Mouse (Mus musculus): ENCODE measurements around the gene Arfip2.

The Arfip2 gene

GRCm38 (mm10) chr7:105640233-105640893 lies at the start of gene Arfip2, which contains the start of gene Gm45799:
Arfip2 (minus strand) TSS chr7:105640416.
Gm45799 (plus strand) TSS chr7:105640552.
- peak; percentile 86 for DNase-seq (ENCODE audit: low spot score)

- DNase-seq (ENCODE audit: low spot score) = no peak
Measured at GRCm38 (mm10) chr7:105685541-105686197, 45.5 kb upstream of the Arfip2 start.

DNA sequence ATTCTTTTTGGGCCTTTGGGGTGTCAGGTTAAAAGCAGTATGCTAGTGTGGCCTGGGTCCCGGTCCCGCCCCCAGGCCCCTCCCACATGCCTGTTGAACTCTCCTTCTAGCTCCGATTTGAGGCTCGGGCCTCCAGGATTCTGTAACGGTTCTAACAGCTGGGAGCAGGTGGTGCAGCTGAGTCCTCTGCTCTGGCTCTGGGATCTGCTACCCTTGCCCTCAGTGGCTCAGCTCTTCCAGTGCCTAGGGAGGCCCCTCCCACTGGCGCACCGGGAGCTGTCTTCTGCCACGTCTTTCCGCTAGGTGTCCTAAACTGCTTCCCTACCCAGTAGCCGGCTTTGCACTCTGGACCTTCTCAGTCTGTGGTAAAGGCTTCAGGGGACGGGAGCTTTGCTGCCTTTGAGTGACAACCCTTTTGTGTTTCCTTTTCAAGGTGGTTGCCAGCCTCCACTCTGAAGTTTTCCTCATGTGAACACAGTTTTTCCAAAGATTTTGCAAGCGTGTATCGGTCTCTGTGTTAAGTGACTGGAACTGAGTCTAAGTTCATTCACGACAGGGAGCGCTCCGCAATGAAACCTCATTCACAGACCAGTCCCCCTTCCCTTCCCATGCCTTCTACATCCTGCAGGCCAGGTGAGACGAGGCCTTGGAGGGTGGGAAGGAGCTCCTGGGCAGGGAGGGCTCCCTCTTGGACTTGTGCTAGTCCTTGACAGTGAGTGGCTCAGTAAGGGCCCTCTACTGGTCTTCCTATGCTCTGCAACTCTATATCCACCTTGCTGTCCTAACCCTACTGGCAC lies 10.6 kb upstream of the Arfip2 start, which contains the start of gene Dnhd1:
Gene Dnhd1 (plus strand): TSS at position 189 of the 797 bp plus-strand sequence.
- DNase-seq (ENCODE audit: low spot score) = peak; percentile 46

GRCm38 (mm10) chr7:105641936-105642335 lies 1.7 kb upstream of the Arfip2 start:
- no peak for DNase-seq (ENCODE audit: low spot score)

GRCm38 (mm10) chr7:105640894-105641255 lies 659 bp upstream of the Arfip2 start:
- peak; percentile 26 for DNase-seq (ENCODE audit: low spot score)

- no peak for DNase-seq (ENCODE audit: low spot score)
Measured at GRCm38 (mm10) chr7:105639756-105640155, 460 bp downstream of the Arfip2 start, which contains the start of gene Timm10b. Timm10b (plus strand) TSS chr7:105640056.

GRCm38 (mm10) chr7:105639304-105639703 lies 912 bp downstream of the Arfip2 start:
- no peak for DNase-seq (ENCODE audit: low spot score)

GRCm38 (mm10) chr7:105638776-105639175 lies 1.4 kb downstream of the Arfip2 start:
- DNase-seq (ENCODE audit: low spot score) = no peak

- no peak for DNase-seq (ENCODE audit: low spot score)
Measured at GRCm38 (mm10) chr7:105635726-105636125, 4.5 kb downstream of the Arfip2 start.

DNA sequence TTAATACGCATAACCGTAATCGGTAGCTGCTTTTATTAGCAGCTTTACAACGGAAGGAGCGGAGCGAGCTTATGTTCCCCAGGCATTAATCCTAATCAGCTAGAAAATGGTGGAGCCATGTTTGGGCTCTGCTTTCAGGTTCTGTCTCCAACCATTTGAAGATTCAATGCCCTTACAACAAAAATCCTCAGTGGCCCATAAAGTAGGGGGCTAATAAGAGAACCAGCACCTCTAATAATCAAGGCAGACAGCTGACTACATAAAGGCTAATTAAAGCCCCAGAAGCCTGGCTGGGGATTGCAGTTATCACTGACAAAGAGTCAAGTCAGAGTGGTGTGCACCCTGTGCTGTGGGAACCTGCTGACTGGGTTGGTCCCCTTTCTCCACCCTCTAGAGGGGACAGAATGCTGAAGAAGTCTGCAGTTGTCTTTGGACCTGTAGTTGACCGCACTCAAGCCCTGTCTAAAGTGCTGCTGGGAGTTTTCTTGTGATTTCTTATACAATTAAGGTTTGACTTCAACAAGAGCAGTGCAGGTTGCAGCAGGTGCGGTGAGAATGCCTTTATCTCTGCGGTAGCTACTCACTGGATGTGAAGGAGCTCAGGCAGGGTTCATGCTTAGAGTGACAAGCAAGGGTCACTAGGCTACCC lies 5.8 kb downstream of the Arfip2 start:
- DNase-seq (ENCODE audit: low spot score) = no peak

GRCm38 (mm10) chr7:105633801-105634135 lies 6.4 kb downstream of the Arfip2 start:
- DNase-seq (ENCODE audit: low spot score) = no peak

DNA sequence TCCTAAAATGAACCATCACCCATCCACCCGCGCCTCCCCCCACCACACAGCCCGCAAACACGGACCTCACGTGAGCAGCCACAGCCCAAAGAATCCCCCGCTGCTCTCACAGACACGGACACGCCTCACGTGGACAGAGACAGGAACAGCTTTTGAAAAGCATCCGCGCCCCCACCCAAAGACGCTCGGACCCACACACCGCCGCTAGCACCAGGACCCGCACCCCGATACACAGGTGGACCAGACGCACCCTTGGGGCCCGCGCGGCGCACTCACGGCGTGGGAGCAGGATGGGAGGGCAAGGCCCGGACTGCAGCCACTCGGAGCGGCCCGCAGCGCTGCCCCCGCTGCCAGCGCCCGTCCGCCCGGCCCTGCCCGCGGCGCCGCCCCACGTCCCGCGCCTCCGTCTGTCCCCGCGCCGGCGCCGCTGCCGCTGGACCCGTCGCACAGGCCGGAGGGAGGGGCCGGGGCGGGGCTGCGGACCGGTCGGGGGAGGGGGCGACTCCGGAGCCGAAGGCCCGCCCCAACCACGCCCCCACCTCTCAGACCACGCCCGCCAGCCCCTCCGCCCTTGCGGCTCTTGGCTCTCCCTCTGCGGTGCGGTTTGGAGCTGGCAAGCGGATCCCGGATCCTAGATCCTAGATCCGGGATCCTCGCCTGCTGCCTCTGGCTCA lies 7.0 kb downstream of the Arfip2 start, which contains the start of gene Trim3:
Gene Trim3 (minus strand): TSS at position 445 of the 674 bp plus-strand sequence.
- DNase-seq (ENCODE audit: low spot score) = peak; percentile 70

GRCm38 (mm10) chr7:105632551-105632972 lies 7.7 kb downstream of the Arfip2 start:
- no peak for DNase-seq (ENCODE audit: low spot score)

- no peak for DNase-seq (ENCODE audit: low spot score)
Measured at GRCm38 (mm10) chr7:105628633-105629032, 11.6 kb downstream of the Arfip2 start.

DNA sequence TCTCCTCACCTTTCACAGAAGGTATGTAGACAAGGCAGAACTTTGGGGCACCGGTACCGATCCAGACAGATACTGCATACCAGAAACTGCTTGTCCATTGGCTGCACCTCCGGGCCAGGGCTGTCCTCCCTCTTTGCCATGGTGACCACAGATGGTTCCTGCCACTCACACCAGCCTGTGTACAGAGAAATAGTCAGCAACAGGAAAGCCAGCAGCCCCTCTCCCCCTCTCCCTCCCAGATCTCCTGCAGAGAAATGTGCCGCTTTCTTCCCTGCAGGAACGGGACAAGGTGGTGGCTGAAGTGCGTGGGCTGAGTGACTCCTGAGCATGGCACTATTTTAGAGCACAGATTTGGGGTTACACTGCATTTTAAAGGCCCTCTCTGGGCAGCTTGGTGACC lies 14.8 kb downstream of the Arfip2 start:
- DNase-seq (ENCODE audit: low spot score) = no peak

DNA sequence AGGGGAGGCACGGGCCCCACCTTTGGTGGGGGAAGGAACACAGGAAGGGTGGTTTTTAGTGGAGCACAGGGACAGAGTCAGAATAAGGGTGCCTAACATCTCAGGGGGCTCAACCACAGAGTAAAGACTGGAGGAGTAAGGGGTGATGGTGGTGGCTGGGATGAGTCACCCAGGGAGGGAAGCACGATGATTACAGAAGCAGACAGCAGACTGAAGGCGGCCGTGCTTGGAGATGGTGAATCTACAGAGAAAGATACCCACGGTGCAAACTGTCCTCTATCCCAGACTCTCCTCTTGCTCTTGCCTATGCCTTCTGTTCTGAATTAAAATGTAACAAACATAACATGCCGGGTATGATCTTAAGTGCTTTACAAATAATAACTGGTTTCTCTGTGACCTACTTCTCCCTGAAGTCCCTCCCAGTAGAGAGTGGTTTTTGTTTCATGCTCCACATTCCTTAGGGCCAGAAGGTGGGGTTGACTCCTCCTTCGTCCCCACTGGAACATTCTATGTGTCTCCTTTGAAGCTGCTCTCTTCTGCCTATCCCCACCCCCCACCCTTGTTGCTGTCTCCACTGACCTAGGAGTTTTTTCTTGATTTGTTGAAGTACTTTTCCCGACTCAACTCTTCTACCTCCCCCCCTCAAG lies 18.4 kb downstream of the Arfip2 start:
- no peak for DNase-seq (ENCODE audit: low spot score)

GRCm38 (mm10) chr7:105621053-105621452 lies 19.2 kb downstream of the Arfip2 start:
- DNase-seq (ENCODE audit: low spot score) = no peak

- DNase-seq (ENCODE audit: low spot score) = no peak
Measured at GRCm38 (mm10) chr7:105619701-105620100, 20.5 kb downstream of the Arfip2 start.

- no peak for DNase-seq (ENCODE audit: low spot score)
Measured at GRCm38 (mm10) chr7:105617810-105618209, 22.4 kb downstream of the Arfip2 start.

- DNase-seq (ENCODE audit: low spot score) = no peak
Measured at GRCm38 (mm10) chr7:105616561-105616960, 23.7 kb downstream of the Arfip2 start.

DNA sequence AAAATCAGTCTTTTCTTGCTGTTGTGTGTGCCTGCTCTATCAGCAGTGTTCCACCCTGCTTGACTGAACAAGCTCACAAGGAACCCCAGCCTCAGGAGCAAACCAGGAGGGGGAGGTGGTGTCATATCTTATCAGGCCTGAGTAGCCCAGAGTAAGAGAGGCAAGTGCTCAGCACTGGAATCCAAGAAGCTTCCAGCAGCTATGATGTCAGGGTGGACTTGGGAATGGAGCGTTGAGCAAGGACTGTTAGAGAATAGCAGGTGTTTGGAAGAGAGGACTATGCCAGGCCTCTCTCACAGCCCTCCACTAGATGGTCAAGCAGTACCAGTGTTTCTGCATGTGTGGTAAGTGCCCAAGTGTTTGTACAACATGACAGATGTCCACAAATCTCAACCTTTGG lies 24.5 kb downstream of the Arfip2 start:
- no peak for DNase-seq (ENCODE audit: low spot score)
